Mouse (Mus musculus) thymus, adult 2 months (tissue): ENCODE measurements around the gene Rabac1.

Experiments used
- CTCF ChIP-seq: fragments of 200-500 bp; IDR thresholded peaks from 2 replicates; pipeline ENCODE4 v1.5.1; 2012; ENCODE audit warnings: mild to moderate bottlenecking, control low read depth, low read length, moderate library complexity, borderline replicate concordance; ENCODE audit not compliant: control insufficient read depth, poor library complexity, insufficient read depth; ENCODE audit errors: extremely low read depth
- POLR2A ChIP-seq: fragments of 200-500 bp; IDR thresholded peaks from 2 replicates; pipeline ENCODE4 v1.6.1; 2012; ENCODE audit warnings: mild to moderate bottlenecking, low read length, control low read depth, moderate library complexity; ENCODE audit not compliant: control insufficient read depth, poor library complexity, insufficient read depth; ENCODE audit errors: extremely low read depth

GRCm38 (mm10) chr7:24931651-24932050, 40.9 kb downstream of the Rabac1 start:
- TF ChIP-seq CTCF, result no peak
- no peak for TF ChIP-seq POLR2A
